Mouse (Mus musculus): Measurements from ENCODE around the gene Agbl4.

Agbl4 gene

GRCm38 (mm10) chr4:111280936-111281335 lies 883.5 kb downstream of the Agbl4 start:
- DNase-seq (ENCODE audit: low spot score in 2 of 2): peak in 1 of 2 experiments; percentile 20

- DNase-seq (ENCODE audit: low spot score in 2 of 2): peak; percentile 23 to 53
Measured at GRCm38 (mm10) chr4:111281836-111282235, 884.4 kb downstream of the Agbl4 start.

GRCm38 (mm10) chr4:111284625-111285024 lies 887.2 kb downstream of the Agbl4 start:
- no peak for DNase-seq (ENCODE audit: low spot score in 2 of 2)

- no peak for DNase-seq (ENCODE audit: low spot score in 2 of 2)
Measured at GRCm38 (mm10) chr4:111294528-111295241, 897.2 kb downstream of the Agbl4 start.

- DNase-seq (ENCODE audit: low spot score in 2 of 2): peak in 1 of 2 experiments; percentile 70
Measured at GRCm38 (mm10) chr4:111306518-111306917, 909.1 kb downstream of the Agbl4 start.

- no peak for DNase-seq (ENCODE audit: low spot score in 2 of 2)
Measured at GRCm38 (mm10) chr4:111307166-111307565, 909.7 kb downstream of the Agbl4 start.

GRCm38 (mm10) chr4:111307633-111308032 lies 910.2 kb downstream of the Agbl4 start:
- DNase-seq (ENCODE audit: low spot score in 2 of 2): peak in 1 of 2 experiments; percentile 53

- DNase-seq (ENCODE audit: low spot score in 2 of 2): no peak
Measured at GRCm38 (mm10) chr4:111308572-111309288, 911.3 kb downstream of the Agbl4 start.

- DNase-seq (ENCODE audit: low spot score in 2 of 2): peak; percentile 70 to 81
Measured at GRCm38 (mm10) chr4:111327094-111327493, 929.6 kb downstream of the Agbl4 start.

- peak; percentile 26 to 72 for DNase-seq (ENCODE audit: low spot score in 2 of 2)
Measured at GRCm38 (mm10) chr4:111327760-111328373, 930.4 kb downstream of the Agbl4 start.

GRCm38 (mm10) chr4:111329501-111329900 lies 932.0 kb downstream of the Agbl4 start:
- DNase-seq (ENCODE audit: low spot score in 2 of 2): no peak

- no peak for DNase-seq (ENCODE audit: low spot score in 2 of 2)
Measured at GRCm38 (mm10) chr4:111332864-111333263, 935.4 kb downstream of the Agbl4 start.

GRCm38 (mm10) chr4:111349965-111350364 lies 952.5 kb downstream of the Agbl4 start:
- no peak for DNase-seq (ENCODE audit: low spot score in 2 of 2)

GRCm38 (mm10) chr4:111350615-111351525 lies 953.4 kb downstream of the Agbl4 start:
- DNase-seq (ENCODE audit: low spot score in 2 of 2): no peak

GRCm38 (mm10) chr4:111356584-111357115 lies 959.2 kb downstream of the Agbl4 start:
- no peak for DNase-seq (ENCODE audit: low spot score in 2 of 2)

GRCm38 (mm10) chr4:111357176-111357575 lies 959.7 kb downstream of the Agbl4 start:
- DNase-seq (ENCODE audit: low spot score in 2 of 2): no peak

GRCm38 (mm10) chr4:111364199-111364598 lies 966.7 kb downstream of the Agbl4 start:
- DNase-seq (ENCODE audit: low spot score in 2 of 2): peak in 1 of 2 experiments; percentile 6

GRCm38 (mm10) chr4:111367771-111368170 lies 970.3 kb downstream of the Agbl4 start:
- no peak for DNase-seq (ENCODE audit: low spot score in 2 of 2)

- DNase-seq (ENCODE audit: low spot score in 2 of 2): no peak
Measured at GRCm38 (mm10) chr4:111377159-111377558, 979.7 kb downstream of the Agbl4 start.

GRCm38 (mm10) chr4:111378071-111378470 lies 980.6 kb downstream of the Agbl4 start:
- no peak for DNase-seq (ENCODE audit: low spot score in 2 of 2)

- no peak for DNase-seq (ENCODE audit: low spot score in 2 of 2)
Measured at GRCm38 (mm10) chr4:111383101-111383500, 985.6 kb downstream of the Agbl4 start.

All from left cerebral cortex, adult 9 months (tissue).